Mouse (Mus musculus) liver, postnatal 0 days (tissue): ENCODE measurements around the gene Abcb4. TPM values are rescaled to one million over a fixed set of nuclear protein-coding genes. Genes with fewer than 3 reads are reported as not detected.
A peak's percentile ranks its signal among the peaks of the same experiment; 100 is the strongest.

Source experiments
- ATAC-seq: fragments of 200-750 bp; cut with Nextera tagmentation; 2 replicates; pipeline ENCODE4 v1.8.0; 2017; ENCODE audit warnings: mild to moderate bottlenecking, moderate library complexity
- DNase-seq: peaks from one replicate; pipeline ENCODE4 v3.0.0-alpha.2; 2016
- H3K27ac ChIP-seq: fragments of 300-500 bp; sonication (generic); 2 replicates; pipeline ENCODE4 v1.5.1; 2014; ENCODE audit warnings: antibody characterized with exemption, moderate library complexity, mild to moderate bottlenecking, low read depth
- H3K27me3 ChIP-seq: fragments of 300-500 bp; sonication (generic); 2 replicates; pipeline ENCODE4 v1.6.1; 2014; ENCODE audit warnings: low read length, control low read depth, mixed read lengths; ENCODE audit not compliant: insufficient read depth
- H3K36me3 ChIP-seq: fragments of 300-500 bp; sonication (generic); replicated peaks from 2 replicates; pipeline ENCODE4 v1.6.1; 2014; ENCODE audit warnings: mild to moderate bottlenecking, control low read depth, low read length, moderate library complexity, mixed read lengths; ENCODE audit not compliant: insufficient read depth
- H3K4me1 ChIP-seq: fragments of 300-500 bp; sonication (generic); 2 replicates; pipeline ENCODE4 v1.6.1; 2014; ENCODE audit warnings: antibody characterized with exemption, mild to moderate bottlenecking, control low read depth; ENCODE audit not compliant: insufficient read depth
- H3K4me2 ChIP-seq: fragments of 300-500 bp; sonication (generic); 2 replicates; pipeline ENCODE4 v1.6.1; 2014; ENCODE audit warnings: low read depth, mild to moderate bottlenecking, low read length, moderate library complexity, mixed read lengths
- H3K4me3 ChIP-seq: fragments of 300-500 bp; sonication (generic); 2 replicates; pipeline ENCODE4 v1.5.1; 2014; ENCODE audit warnings: low read depth, low read length
- H3K9ac ChIP-seq: fragments of 300-500 bp; sonication (generic); replicated peaks from 2 replicates; pipeline ENCODE4 v1.6.1; 2014; ENCODE audit warnings: mild to moderate bottlenecking, moderate library complexity
- H3K9me3 ChIP-seq: fragments of 300-500 bp; sonication (generic); 2 replicates; pipeline ENCODE4 v1.6.1; 2016; ENCODE audit warnings: mild to moderate bottlenecking, control low read depth, low read length, mixed read lengths
- CTCF ChIP-seq: sonication (generic); IDR thresholded peaks from 2 replicates; pipeline ENCODE4 v1.5.1; 2016; ENCODE audit warnings: antibody characterized with exemption, low read depth
- EP300 ChIP-seq: IDR thresholded peaks from 2 replicates; pipeline ENCODE4 v1.6.1; 2016; ENCODE audit warnings: antibody characterized with exemption, low read depth, mild to moderate bottlenecking
- WGBS: fragments of 180-500 bp; shearing (Covaris S2); extraction: QIAGEN DNeasy Blood & Tissue Kit; methylation state at CpG from one replicate; pipeline ENCODE4 v1.1.7; 2014; ENCODE audit not compliant: insufficient replicate concordance; 5-methylcytosine and 5-hydroxymethylcytosine counted together
- polyA plus RNA-seq: library from polyadenylated mRNA; unstranded; fragments of >200 nt; fragmentation: Nextera tagmentation; extraction: Ambion mirVana; gene quantifications from 2 replicates; pipeline ENCODE4 v1.2.1, GENCODE M21; 2015

The Abcb4 gene
- polyA plus RNA-seq, 1 experiment from 2014 or later: 75.6 TPM

DNA sequence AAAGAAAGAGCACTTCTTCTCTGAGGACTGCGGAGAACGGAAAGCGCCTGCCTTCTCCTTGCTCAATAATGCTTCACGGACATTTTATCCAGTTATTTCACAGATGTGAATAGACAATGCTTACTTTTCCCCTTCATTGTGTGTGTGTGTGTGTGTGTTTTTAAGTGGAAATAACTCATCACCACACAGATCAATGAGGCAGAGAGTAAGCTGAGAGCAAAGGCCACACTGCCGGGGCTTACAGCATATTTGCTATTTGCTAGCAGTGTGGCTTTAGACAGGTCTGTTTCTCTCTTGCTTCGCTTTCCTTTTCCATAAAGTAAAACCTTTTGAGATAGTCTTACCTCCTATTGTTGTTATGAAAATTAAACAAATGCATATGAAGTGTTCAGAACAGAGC is 11.0 kb downstream of the Abcb4 start:
- Histone ChIP-seq H3K27ac (peak overlapping the region; percentile 89), H3K4me1 (peaks cover 7% of the 10 kb centered on the region; the same call in 1 of the 2 replicates), H3K36me3 (peaks cover 54% of the 10 kb centered on the region), H3K9ac (0 out of 2 replicates have a peak overlapping the region, but pooled peaks have one; percentile 22), H3K27me3 (no peaks in the 10 kb centered on the region), H3K9me3 (no peaks in the 10 kb centered on the region), H3K4me2 (0 out of 2 replicates have a peak overlapping the region, but pooled peaks have one; percentile 10), H3K4me3 (no peak overlapping the region)
- DNase-seq: peak; percentile 26
- peak; percentile 27; the same call in 1 of the 2 replicates for TF ChIP-seq EP300
- TF ChIP-seq CTCF: no peak
- 66% methylated on average over 6 of the region's 6 CpGs for WGBS
- ATAC-seq: peak; percentile 89

GRCm38 (mm10) chr5:8911567-8912198 is 18.2 kb downstream of the Abcb4 start:
- peaks cover 51% of the 10 kb centered on the region for H3K36me3 ChIP-seq
- no peaks in the 10 kb centered on the region for H3K9me3 ChIP-seq
- ATAC-seq (no peak; the same call in 1 of the 2 replicates), DNase-seq (no peak)
- H3K27ac ChIP-seq: no peak overlapping the region
- no peaks in the 10 kb centered on the region for H3K27me3 ChIP-seq
- no peak overlapping the region for H3K9ac ChIP-seq
- no peak overlapping the region for H3K4me2 ChIP-seq
- no peak overlapping the region for H3K4me3 ChIP-seq
- TF ChIP-seq EP300: no peak
- 0 out of 2 replicates have a peak, but pooled peaks have one; percentile 3 for TF ChIP-seq CTCF
- 54% methylated on average over 8 of the region's 8 CpGs for WGBS
- no peaks in the 10 kb centered on the region for H3K4me1 ChIP-seq

DNA sequence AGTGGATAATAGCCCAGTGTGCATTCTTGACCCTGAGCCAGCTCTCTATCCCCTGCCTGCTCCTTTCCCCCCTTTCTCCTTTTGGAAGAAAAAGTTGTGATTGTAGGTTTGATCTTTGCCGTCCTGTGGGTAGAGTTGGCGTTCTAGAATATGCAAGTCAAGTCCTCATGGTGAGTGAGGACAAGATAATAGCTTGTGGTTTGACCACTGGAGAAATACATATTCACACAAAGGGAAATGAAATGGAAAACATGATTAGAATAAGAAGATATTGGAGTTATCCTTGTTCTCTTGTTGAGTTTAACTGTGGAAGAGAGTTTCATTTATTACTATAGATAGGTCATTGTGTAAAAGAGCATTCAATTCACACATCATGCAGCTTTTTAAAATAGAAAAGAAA is 22.9 kb downstream of the Abcb4 start:
- no peak for TF ChIP-seq EP300
- TF ChIP-seq CTCF: no peak
- 48% methylated on average over 2 of the region's 2 CpGs for WGBS
- H3K27me3 ChIP-seq: no peaks in the 10 kb centered on the region
- DNase-seq (no peak), ATAC-seq (no peak)
- H3K4me1 ChIP-seq: no peaks in the 10 kb centered on the region
- no peak overlapping the region for H3K9ac ChIP-seq
- H3K27ac ChIP-seq: no peak overlapping the region
- no peaks in the 10 kb centered on the region for H3K9me3 ChIP-seq
- no peak overlapping the region for H3K4me2 ChIP-seq
- H3K4me3 ChIP-seq: no peak overlapping the region
- peaks cover 54% of the 10 kb centered on the region for H3K36me3 ChIP-seq

DNA sequence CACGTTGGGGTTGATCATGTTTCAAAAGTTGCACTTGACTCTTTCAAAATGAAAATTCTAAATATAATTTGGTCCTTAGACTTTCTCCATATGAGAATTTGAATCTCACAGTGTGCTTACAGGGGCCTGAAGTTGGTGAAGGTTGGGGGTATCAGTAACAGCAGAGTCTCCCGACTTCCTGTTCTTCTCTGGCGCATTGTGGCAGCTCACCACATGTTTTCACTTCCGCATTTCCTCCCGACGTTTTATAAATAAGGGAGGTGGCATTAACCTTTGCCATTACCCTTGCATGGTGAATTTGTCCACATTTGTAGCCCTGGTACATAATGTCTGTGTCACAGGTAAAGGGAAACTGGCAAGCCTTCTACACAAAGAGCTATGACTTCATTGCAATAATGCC is 23.6 kb downstream of the Abcb4 start:
- 33% methylated on average over 6 of the region's 6 CpGs for WGBS
- Histone ChIP-seq H3K9ac (no peak overlapping the region), H3K9me3 (no peaks in the 10 kb centered on the region), H3K4me3 (no peak overlapping the region), H3K4me1 (no peaks in the 10 kb centered on the region), H3K27ac (no peak overlapping the region; the same call in 1 of the 2 replicates), H3K4me2 (no peak overlapping the region), H3K36me3 (peaks cover 50% of the 10 kb centered on the region), H3K27me3 (no peaks in the 10 kb centered on the region)
- no peak for DNase-seq
- TF ChIP-seq EP300 (no peak), CTCF (no peak)
- 0 out of 2 replicates have a peak, but pooled peaks have one; percentile 12 for ATAC-seq

GRCm38 (mm10) chr5:8928440-8928839 is 34.9 kb downstream of the Abcb4 start:
- 79% methylated on average over 9 of the region's 9 CpGs for WGBS
- Histone ChIP-seq H3K4me3 (no peak overlapping the region), H3K9me3 (peaks cover 4% of the 10 kb centered on the region; the same call in 1 of the 2 replicates), H3K4me1 (no peaks in the 10 kb centered on the region), H3K27me3 (no peaks in the 10 kb centered on the region), H3K27ac (peak overlapping the region; percentile 70; the same call in 1 of the 2 replicates), H3K9ac (no peak overlapping the region), H3K4me2 (no peak overlapping the region), H3K36me3 (peaks cover 46% of the 10 kb centered on the region)
- peak; percentile 80 for DNase-seq
- ATAC-seq: peak; percentile 99
- TF ChIP-seq EP300 (peak; percentile 69), CTCF (no peak)

DNA sequence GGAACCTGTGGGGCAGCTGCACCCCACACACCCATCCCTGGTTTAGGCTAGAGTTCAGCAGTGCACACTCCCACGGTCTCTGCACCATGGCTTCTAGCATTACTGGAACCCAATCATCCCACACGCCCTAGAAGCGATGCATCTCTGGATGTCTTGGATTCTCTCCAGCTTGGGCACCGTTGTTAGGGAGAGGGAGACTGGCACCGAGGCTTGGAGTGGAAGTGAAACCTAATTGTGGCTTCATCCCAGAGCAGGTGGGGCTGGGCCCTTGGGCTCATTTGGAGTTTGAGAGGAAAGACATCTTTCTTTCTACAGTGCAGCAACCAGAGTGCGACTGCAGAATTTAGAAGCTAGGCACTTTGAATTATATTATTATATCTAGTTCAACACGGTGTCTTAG is 44.4 kb downstream of the Abcb4 start:
- no peak overlapping the region for H3K9ac ChIP-seq
- TF ChIP-seq EP300 (no peak), CTCF (no peak)
- H3K4me3 ChIP-seq: no peak overlapping the region
- WGBS: 84% methylated on average over 7 of the region's 7 CpGs
- H3K27me3 ChIP-seq: no peaks in the 10 kb centered on the region
- no peak overlapping the region for H3K4me2 ChIP-seq
- peak; percentile 8 for ATAC-seq
- no peaks in the 10 kb centered on the region for H3K4me1 ChIP-seq
- no peak overlapping the region for H3K27ac ChIP-seq
- peaks cover 78% of the 10 kb centered on the region for H3K36me3 ChIP-seq
- no peaks in the 10 kb centered on the region for H3K9me3 ChIP-seq
- no peak for DNase-seq
